In genomic region chr11:96788871-96789795, GRCm38 (mm10) we compare ENCODE assay signal across 8 mouse cellular contexts. TPM values are rescaled to one million over a fixed set of nuclear protein-coding genes. Genes with fewer than 3 reads are reported as not detected.
DNase-seq lines count a peak whose midpoint lies in the region; ATAC-seq lines count a peak whose summit lies in the region.

Cbx1 (plus strand) TSS chr11:96789127.

- peak within 1 kb of the TSS; percentile 81 for H3K4me2 ChIP-seq in hindbrain, embryonic 11.5 days (replicated peaks; ENCODE audit: low read depth, low read length)

- peak; percentile 90 for DNase-seq in MN1 (ENCODE audit: low spot score)
- DNase-seq in cerebellum, adult 9-10 months: peak; percentile 89
- peak; percentile 76 to 92 for DNase-seq in frontal cortex, adult 2 months (ENCODE audit: extremely low spot score in 1 of 2, low spot score in 1 of 2)
- DNase-seq in hindbrain, embryonic 11.5 days (ENCODE audit: low spot score): peak; percentile 95
- DNase-seq in layer of hippocampus, postnatal 10 days (ENCODE audit: low spot score in 2 of 2): peak; percentile 88 to 93
- peak; percentile 94 for DNase-seq in lung, postnatal 10 days
- DNase-seq in ovary, postnatal 36 days (ENCODE audit: low spot score): peak; percentile 91
- DNase-seq in thymus, postnatal 25 days: peak; percentile 91

- no peaks in the 10 kb centered on the region for H3K9me3 ChIP-seq in hindbrain, embryonic 11.5 days (ENCODE audit: control insufficient read depth, low read length)

- H3K4me1 ChIP-seq in hindbrain, embryonic 11.5 days (replicated peaks; ENCODE audit: control insufficient read depth, insufficient read depth, low read length): 0 out of 2 replicates have a peak, but pooled peaks cover 3% of the 10 kb centered on the region

- 2% methylated on average over 67 of the region's 93 CpGs for WGBS in hindbrain, embryonic 11.5 days

- H3K27ac ChIP-seq in hindbrain, embryonic 11.5 days (ENCODE audit: low read depth, low read length): peak within 1 kb of the TSS; percentile 98

- H3K27me3 ChIP-seq in hindbrain, embryonic 11.5 days (ENCODE audit: control insufficient read depth, insufficient read depth, low read length): no peaks in the 10 kb centered on the region

- peak within 1 kb of the TSS; percentile 97 for H3K4me3 ChIP-seq in hindbrain, embryonic 11.5 days (ENCODE audit: low read depth, low read length)

- H3K9ac ChIP-seq in hindbrain, embryonic 11.5 days (ENCODE audit: low read depth, low read length): peak within 1 kb of the TSS; percentile 98

- H3K36me3 ChIP-seq in hindbrain, embryonic 11.5 days (ENCODE audit: control insufficient read depth, insufficient read depth, low read length): no peaks in the 10 kb centered on the region

- peak; percentile 96 for ATAC-seq in hindbrain, embryonic 11.5 days (ENCODE audit: low FRiP score)

RNA-seq across cellular contexts. Expression of gene Cbx1, which starts in this region (rescaled TPM):
- polyA plus RNA-seq in frontal cortex, adult 2 months (2012; rRNA removed): 37.5 and 42.8 TPM in 2 replicates
- polyA plus RNA-seq in hindbrain, embryonic 11.5 days (2014; fragmentation: Nextera tagmentation; extraction: Ambion mirVana): 147 and 158 TPM in 2 replicates
- total RNA-seq in layer of hippocampus, postnatal 10 days (2021): 10 to 100 TPM; 56.3 to 61.8 TPM

Comparison
In these comparisons a context has a peak if more than half of its experiments do, and no peak if none do; other contexts are left out.
1. Peak in every context shown above with its lines: DNase-seq, ATAC-seq, H3K4me3 ChIP-seq and H3K27ac ChIP-seq.